Mouse (Mus musculus) heart, embryonic 11.5 days (tissue): ENCODE measurements around the gene Cuedc1. TPM values are rescaled to one million over a fixed set of nuclear protein-coding genes. Genes with fewer than 3 reads are reported as not detected.
A peak's percentile ranks its signal among the peaks of the same experiment; 100 is the strongest.

ENCODE experiments used
- ATAC-seq: fragments of 200-750 bp; cut with Nextera tagmentation; replicated peaks from 2 replicates; pipeline ENCODE4 v1.8.0; 2017; ENCODE audit warnings: moderate library complexity; ENCODE audit not compliant: insufficient number of reproducible peaks, low FRiP score, low TSS enrichment
- H3K27ac ChIP-seq: fragments of 300-500 bp; sonication (generic); 2 replicates; pipeline ENCODE4 v1.5.1; 2014; ENCODE audit warnings: mild to moderate bottlenecking, low read depth, low read length
- H3K27me3 ChIP-seq: fragments of 300-500 bp; sonication (generic); 2 replicates; pipeline ENCODE4 v1.6.1; 2014; ENCODE audit warnings: mild to moderate bottlenecking, low read length, mixed read lengths; ENCODE audit not compliant: control insufficient read depth, insufficient read depth
- H3K36me3 ChIP-seq: fragments of 300-500 bp; sonication (generic); 2 replicates; pipeline ENCODE4 v1.6.1; 2014; ENCODE audit warnings: mild to moderate bottlenecking, low read length, moderate library complexity, mixed read lengths; ENCODE audit not compliant: control insufficient read depth, insufficient read depth
- H3K4me1 ChIP-seq: fragments of 300-500 bp; sonication (generic); 2 replicates; pipeline ENCODE4 v1.6.1; 2014; ENCODE audit warnings: low read length; ENCODE audit not compliant: control insufficient read depth, insufficient read depth
- H3K4me2 ChIP-seq: fragments of 300-500 bp; sonication (generic); 2 replicates; pipeline ENCODE4 v1.6.1; 2014; ENCODE audit warnings: mild to moderate bottlenecking, moderate library complexity
- H3K4me3 ChIP-seq: fragments of 300-500 bp; sonication (generic); 2 replicates; pipeline ENCODE4 v1.5.1; 2014; ENCODE audit warnings: low read depth, low read length
- H3K9ac ChIP-seq: fragments of 300-500 bp; sonication (generic); 2 replicates; pipeline ENCODE4 v1.6.1; 2014; ENCODE audit warnings: mild to moderate bottlenecking, low read depth, low read length, moderate library complexity
- H3K9me3 ChIP-seq: fragments of 300-500 bp; sonication (generic); replicated peaks from 2 replicates; pipeline ENCODE4 v1.6.1; 2016; ENCODE audit warnings: low read length; ENCODE audit not compliant: control insufficient read depth
- WGBS: fragments of 180-500 bp; shearing (Covaris S2); extraction: QIAGEN DNeasy Blood & Tissue Kit; methylation state at CpG from one replicate; pipeline ENCODE4 v1.1.7; 2014; ENCODE audit not compliant: insufficient replicate concordance; 5-methylcytosine and 5-hydroxymethylcytosine counted together
- polyA plus RNA-seq: library from polyadenylated mRNA; unstranded; fragments of >200 nt; fragmentation: Nextera tagmentation; extraction: Ambion mirVana; gene quantifications from 2 replicates; pipeline ENCODE4 v1.2.1, GENCODE M21; 2014

Gene Cuedc1
- polyA plus RNA-seq, 1 experiment from 2014 or later, result 11.7 TPM

DNA sequence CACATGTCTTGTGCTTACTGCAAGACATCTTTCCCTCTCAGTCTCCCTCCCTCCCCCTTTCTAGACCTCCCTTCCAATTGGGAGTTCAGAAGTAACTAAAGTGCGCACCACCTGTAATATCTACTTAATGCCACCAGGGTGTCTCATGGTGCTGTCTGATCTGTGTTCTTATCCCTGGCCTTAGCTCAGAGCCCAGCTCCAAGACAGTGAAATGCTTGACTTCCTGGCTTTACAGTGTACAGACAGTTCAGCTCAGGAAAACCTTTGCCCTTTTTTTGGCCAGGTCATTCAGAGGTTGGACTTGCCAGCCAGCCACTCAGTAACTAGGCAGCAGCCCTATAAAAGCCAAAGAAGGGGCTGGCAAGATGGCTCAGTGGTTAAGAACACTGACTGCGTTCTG, 38.7 kb upstream of the Cuedc1 start:
- Histone ChIP-seq H3K4me2 (no peak overlapping the region), H3K4me3 (no peak overlapping the region), H3K9me3 (no peaks in the 10 kb centered on the region), H3K4me1 (0 out of 2 replicates have a peak, but pooled peaks cover 2% of the 10 kb centered on the region), H3K27ac (no peak overlapping the region), H3K36me3 (no peaks in the 10 kb centered on the region), H3K27me3 (no peaks in the 10 kb centered on the region), H3K9ac (no peak overlapping the region)
- 46% methylated on average over 2 of the region's 2 CpGs for WGBS
- 0 out of 2 replicates have a peak, but pooled peaks have one; percentile 39 for ATAC-seq

- no peaks in the 10 kb centered on the region for H3K27me3 ChIP-seq
Measured at GRCm38 (mm10) chr11:88061892-88062625, 35.8 kb upstream of the Cuedc1 start.

GRCm38 (mm10) chr11:88065732-88066131, 32.1 kb upstream of the Cuedc1 start:
- H3K4me1 ChIP-seq, result peaks cover 10% of the 10 kb centered on the region
- ATAC-seq, result no peak
- no peaks in the 10 kb centered on the region for H3K27me3 ChIP-seq
- no peak overlapping the region for H3K4me3 ChIP-seq
- H3K9ac ChIP-seq, result no peak overlapping the region
- H3K36me3 ChIP-seq, result no peaks in the 10 kb centered on the region
- H3K9me3 ChIP-seq, result no peaks in the 10 kb centered on the region
- no peak overlapping the region for H3K4me2 ChIP-seq
- H3K27ac ChIP-seq, result no peak overlapping the region

More at GRCm38 (mm10) chr11:88061892-88062625, 35.8 kb upstream of the Cuedc1 start:
- Histone ChIP-seq H3K4me1 (peaks cover 2% of the 10 kb centered on the region; the same call in 1 of the 2 replicates), H3K9me3 (no peaks in the 10 kb centered on the region), H3K36me3 (no peaks in the 10 kb centered on the region), H3K4me2 (no peak overlapping the region), H3K4me3 (no peak overlapping the region), H3K27ac (no peak overlapping the region), H3K9ac (no peak overlapping the region)
- 63% methylated on average over 2 of the region's 2 CpGs for WGBS
- no peak for ATAC-seq

- WGBS, result 3% methylated on average over 8 of the region's 8 CpGs
- H3K27ac ChIP-seq, result peak overlapping the region; percentile 97
- H3K4me1 ChIP-seq, result peaks cover 18% of the 10 kb centered on the region
- H3K4me3 ChIP-seq, result peak overlapping the region; percentile 98
- no peaks in the 10 kb centered on the region for H3K9me3 ChIP-seq
- H3K9ac ChIP-seq, result peak overlapping the region; percentile 97
- H3K4me2 ChIP-seq, result peak overlapping the region; percentile 94
- ATAC-seq, result no peak
- no peaks in the 10 kb centered on the region for H3K36me3 ChIP-seq
- H3K27me3 ChIP-seq, result no peaks in the 10 kb centered on the region
Measured at GRCm38 (mm10) chr11:88067191-88067585, 30.7 kb upstream of the Cuedc1 start.

DNA sequence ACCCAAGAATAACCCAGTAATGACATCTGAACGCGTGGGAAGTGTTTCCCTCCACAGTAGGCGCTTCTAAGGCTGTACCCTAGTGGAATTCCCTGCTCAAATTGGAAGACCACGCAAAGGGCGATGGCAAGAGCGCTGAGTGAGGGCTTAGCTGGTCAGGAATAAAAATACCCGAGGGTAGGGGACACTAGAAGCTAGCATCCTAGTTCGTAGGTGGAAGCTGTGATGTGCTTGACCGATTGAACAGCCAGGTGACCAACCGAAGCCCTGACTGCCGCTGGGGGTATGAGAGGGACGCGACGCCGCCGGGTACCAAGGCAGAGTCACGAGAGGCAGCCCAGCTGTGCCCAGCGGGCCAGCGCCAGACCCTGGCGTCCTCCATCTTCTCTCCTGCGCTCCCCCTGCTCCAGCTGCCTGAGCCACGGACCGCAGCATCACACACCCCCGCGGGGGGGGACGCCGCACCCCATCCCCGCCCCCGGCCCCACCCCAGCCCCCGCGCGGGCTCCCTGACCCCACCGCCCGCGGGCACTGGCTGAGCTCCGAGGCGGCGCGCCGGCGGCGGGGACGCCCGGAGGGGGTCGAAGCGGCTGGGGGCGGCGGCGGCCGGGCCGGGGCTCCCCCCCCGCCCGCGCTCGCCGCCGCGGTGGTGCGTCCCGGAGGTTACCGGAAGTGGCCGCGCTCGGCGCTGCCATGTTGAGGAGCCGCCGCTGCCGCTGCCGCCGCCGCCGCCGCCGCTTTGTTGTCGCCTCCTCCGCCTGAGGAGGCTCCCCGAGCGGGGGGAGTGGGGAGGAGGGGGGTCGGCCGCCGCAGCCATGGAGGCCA, 30.1 kb upstream of the Cuedc1 start, which contains the start of gene Vezf1:
TSS of gene Vezf1 (plus strand) at position 694 of the 825 bp plus-strand sequence.
- Histone ChIP-seq H3K27me3 (no peaks in the 10 kb centered on the region), H3K4me3 (peak within 1 kb of the TSS; percentile 98), H3K36me3 (no peaks in the 10 kb centered on the region), H3K9ac (peak within 1 kb of the TSS; percentile 97), H3K27ac (peak within 1 kb of the TSS; percentile 97), H3K4me2 (peak within 1 kb of the TSS; percentile 94), H3K9me3 (no peaks in the 10 kb centered on the region), H3K4me1 (peaks cover 18% of the 10 kb centered on the region)
- under 1% methylated on average over 65 of the region's 81 CpGs for WGBS
- ATAC-seq, result peak; percentile 86

- H3K36me3 ChIP-seq, result no peaks in the 10 kb centered on the region
- peaks cover 18% of the 10 kb centered on the region for H3K4me1 ChIP-seq
- peak; percentile 77 for ATAC-seq
- peak overlapping the region; percentile 98 for H3K4me3 ChIP-seq
- peak overlapping the region; percentile 97 for H3K27ac ChIP-seq
- H3K4me2 ChIP-seq, result peak overlapping the region; percentile 94
- H3K27me3 ChIP-seq, result no peaks in the 10 kb centered on the region
- under 1% methylated on average over 77 of the region's 92 CpGs for WGBS
- peak overlapping the region; percentile 97 for H3K9ac ChIP-seq
- no peaks in the 10 kb centered on the region for H3K9me3 ChIP-seq
Measured at GRCm38 (mm10) chr11:88068411-88069245, 29.2 kb upstream of the Cuedc1 start.

DNA sequence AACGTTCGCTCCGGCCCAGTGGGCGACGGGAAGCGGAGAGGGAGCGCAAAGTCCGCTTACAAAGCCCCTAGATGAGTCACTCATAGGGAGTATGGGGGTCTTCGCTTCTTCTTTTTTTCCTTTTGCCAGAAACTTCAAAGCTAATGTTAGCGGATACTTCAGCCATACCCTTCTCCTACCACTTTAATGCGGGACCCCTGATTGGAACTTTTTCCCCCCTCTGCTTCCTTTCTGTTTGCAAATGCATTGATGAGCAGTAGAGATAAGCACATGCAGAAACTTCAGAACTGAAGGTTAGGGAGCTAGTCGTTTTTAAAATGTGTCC, 28.6 kb upstream of the Cuedc1 start:
- H3K9me3 ChIP-seq, result no peaks in the 10 kb centered on the region
- 1% methylated on average over 12 of the region's 12 CpGs for whole genome bisulfite sequencing
- peak overlapping the region; percentile 97 for H3K9ac ChIP-seq
- peak overlapping the region; percentile 97 for H3K27ac ChIP-seq
- peak overlapping the region; percentile 94 for H3K4me2 ChIP-seq
- ATAC-seq, result no peak
- peaks cover 18% of the 10 kb centered on the region for H3K4me1 ChIP-seq
- H3K27me3 ChIP-seq, result no peaks in the 10 kb centered on the region
- no peaks in the 10 kb centered on the region for H3K36me3 ChIP-seq
- H3K4me3 ChIP-seq, result peak overlapping the region; percentile 98

DNA sequence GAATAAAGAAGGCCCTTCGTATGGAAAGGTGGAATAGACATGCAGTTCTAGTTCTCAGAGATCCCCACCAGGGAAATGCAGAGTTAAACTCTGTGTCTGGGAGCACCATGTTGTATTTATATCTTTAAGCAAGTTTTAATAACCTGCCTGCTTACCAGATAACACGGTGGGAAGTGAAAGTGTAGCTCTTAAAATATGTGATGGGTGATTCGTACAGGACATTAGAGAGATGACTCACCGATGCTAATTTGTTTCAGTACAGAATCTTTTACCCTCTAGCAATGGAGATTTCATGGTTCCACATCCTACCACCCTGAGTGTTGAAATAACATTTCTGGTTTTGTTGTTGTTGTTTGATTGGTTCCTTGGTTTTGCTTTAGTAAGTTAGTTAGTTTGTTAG, 27.5 kb upstream of the Cuedc1 start:
- ATAC-seq, result no peak
- 41% methylated on average over 4 of the region's 4 CpGs for WGBS
- peak overlapping the region; percentile 46; the same call in 1 of the 2 replicates for H3K9ac ChIP-seq
- H3K4me2 ChIP-seq, result peak overlapping the region; percentile 94
- no peak overlapping the region for H3K4me3 ChIP-seq
- H3K9me3 ChIP-seq, result no peaks in the 10 kb centered on the region
- peaks cover 6% of the 10 kb centered on the region; the same call in 1 of the 2 replicates for H3K36me3 ChIP-seq
- H3K27ac ChIP-seq, result no peak overlapping the region
- H3K4me1 ChIP-seq, result peaks cover 18% of the 10 kb centered on the region
- H3K27me3 ChIP-seq, result no peaks in the 10 kb centered on the region
